Mouse (Mus musculus) myocyte (in vitro differentiated cells): Measurements from ENCODE around the gene Arrb2.

Experiments used
- CEBPB ChIP-seq: IDR thresholded peaks from 2 replicates; pipeline ENCODE4 v1.6.1; 2011; ENCODE audit warnings: mild to moderate bottlenecking, moderate library complexity; ENCODE audit not compliant: poor library complexity, insufficient read depth, severe bottlenecking
- E2F4 ChIP-seq: IDR thresholded peaks from one replicate; pipeline ENCODE4 v1.6.1; 2011; ENCODE audit warnings: mild to moderate bottlenecking, control low read depth, moderate library complexity; ENCODE audit not compliant: insufficient read depth
- MAX ChIP-seq: IDR thresholded peaks from one replicate; pipeline ENCODE4 v1.6.1; 2011; ENCODE audit warnings: low read depth, mild to moderate bottlenecking, control low read depth
- MYOD1 ChIP-seq, 3 experiments: IDR thresholded peaks; one replicate each; pipeline ENCODE4 v1.6.1; 2011; ENCODE audit warnings: control low read depth in 2 of 3, low read depth in 2 of 3, mild to moderate bottlenecking in 2 of 3, moderate library complexity in 1 of 3; ENCODE audit not compliant: insufficient read length in 2 of 3, control insufficient read depth in 1 of 3
- MYOG ChIP-seq, 3 experiments: IDR thresholded peaks; one replicate each; pipeline ENCODE4 v1.6.1; 2011; ENCODE audit warnings: control low read depth in 2 of 3, low read depth in 2 of 3, mild to moderate bottlenecking in 2 of 3; ENCODE audit not compliant: insufficient read length in 2 of 3, control insufficient read depth in 1 of 3, insufficient read depth in 1 of 3
- POLR2A ChIP-seq: IDR thresholded peaks from one replicate; pipeline ENCODE4 v1.6.1; 2011; ENCODE audit warnings: low read depth, mild to moderate bottlenecking, control low read depth, moderate library complexity; ENCODE audit not compliant: insufficient read length
- POLR2AphosphoS2 ChIP-seq: IDR thresholded peaks from one replicate; pipeline ENCODE4 v1.6.1; 2011; ENCODE audit warnings: low read depth, control low read depth; ENCODE audit not compliant: insufficient read length
- TCF12 ChIP-seq: IDR thresholded peaks from one replicate; pipeline ENCODE4 v1.6.1; 2011; ENCODE audit warnings: mild to moderate bottlenecking, control low read depth; ENCODE audit not compliant: poor library complexity, insufficient read depth, severe bottlenecking
- TCF3 ChIP-seq: IDR thresholded peaks from one replicate; pipeline ENCODE4 v1.6.1; 2011; ENCODE audit warnings: low read depth, control low read depth; ENCODE audit not compliant: insufficient read length
- USF1 ChIP-seq: IDR thresholded peaks from one replicate; pipeline ENCODE4 v1.6.1; 2011; ENCODE audit warnings: low read depth, mild to moderate bottlenecking, control low read depth, moderate library complexity

GRCm38 (mm10) chr11:70469764-70470163 lies 37.3 kb downstream of the Arrb2 start:
- TF ChIP-seq POLR2A (no peak), USF1 (no peak), TCF3 (no peak), MYOD1 (IDR thresholded peaks at IDR 0.05; ENCODE audit: control insufficient read depth in 1 of 3, insufficient read length in 2 of 3, low read depth in 2 of 3) (no peak), TCF12 (no peak), POLR2AphosphoS2 (no peak), MYOG (IDR thresholded peaks at IDR 0.05; ENCODE audit: control insufficient read depth in 1 of 3, insufficient read depth in 1 of 3, insufficient read length in 2 of 3, low read depth in 2 of 3) (no peak), CEBPB (no peak), E2F4 (no peak), MAX (no peak)
